ENCODE assay signal across 16 mouse cellular contexts in genomic region chr10:83620350-83621055, GRCm38 (mm10). TPM values are rescaled to one million over a fixed set of nuclear protein-coding genes. Genes with fewer than 3 reads are reported as not detected.
DNase-seq lines count a peak whose midpoint lies in the region; ATAC-seq and TF ChIP-seq lines count a peak whose summit lies in the region.
"Had no signal": no experiment of that assay in that cellular context is flagged by ENCODE, and none has a peak within 500 bp of the region (broad histone marks: within the 10 kb centered on the region; RNA-seq: fewer than 3 reads in every experiment).

No protein-coding gene starts in this region.

- TF ChIP-seq CTCF in lung, postnatal 0 days (IDR thresholded peaks at IDR 0.05): no peak

- no peaks in the 10 kb centered on the region for H3K27me3 ChIP-seq in forebrain, embryonic 15.5 days
- no peaks in the 10 kb centered on the region for H3K27me3 ChIP-seq in forebrain, embryonic 10.5 days (ENCODE audit: poor library complexity, severe bottlenecking)
- no peaks in the 10 kb centered on the region for H3K27me3 ChIP-seq in lung, postnatal 0 days (replicated peaks; ENCODE audit: insufficient read depth, low read length)
- H3K27me3 ChIP-seq in forebrain, embryonic 16.5 days (replicated peaks; ENCODE audit: control insufficient read depth, insufficient read depth, low read length): no peaks in the 10 kb centered on the region
- H3K27me3 ChIP-seq: heart, embryonic 12.5 days; kidney, embryonic 15.5 days; limb, embryonic 13.5 days; lung, embryonic 15.5 days; midbrain, embryonic 12.5 days had no signal

- H3K4me1 ChIP-seq in forebrain, embryonic 15.5 days: peaks cover 4% of the 10 kb centered on the region
- H3K4me1 ChIP-seq in forebrain, embryonic 10.5 days: 0 out of 2 replicates have a peak, but pooled peaks cover 3% of the 10 kb centered on the region
- H3K4me1 ChIP-seq in lung, postnatal 0 days (ENCODE audit: insufficient read depth, low read depth, low read length): no peaks in the 10 kb centered on the region
- H3K4me1 ChIP-seq in forebrain, embryonic 16.5 days (replicated peaks; ENCODE audit: control insufficient read depth, insufficient read depth, low read length): peaks cover 3% of the 10 kb centered on the region; the same call in 1 of the 2 replicates
- H3K4me1 ChIP-seq: heart, embryonic 12.5 days; kidney, embryonic 15.5 days had no signal

- no peak for TF ChIP-seq EP300 in lung, postnatal 0 days (IDR thresholded peaks at IDR 0.05)

- no peaks in the 10 kb centered on the region for H3K9me3 ChIP-seq in forebrain, embryonic 15.5 days
- H3K9me3 ChIP-seq in forebrain, embryonic 10.5 days: no peaks in the 10 kb centered on the region
- no peaks in the 10 kb centered on the region for H3K9me3 ChIP-seq in lung, postnatal 0 days (ENCODE audit: low read length)
- H3K9me3 ChIP-seq in forebrain, embryonic 16.5 days (ENCODE audit: control insufficient read depth, low read length): no peaks in the 10 kb centered on the region
- H3K9me3 ChIP-seq: heart, embryonic 12.5 days; kidney, embryonic 15.5 days; limb, embryonic 13.5 days; lung, embryonic 15.5 days; midbrain, embryonic 12.5 days had no signal

- 0 out of 2 replicates have a peak, but pooled peaks have one; percentile 27 for ATAC-seq in forebrain, embryonic 15.5 days (replicated peaks)
- peak; percentile 35 for ATAC-seq in lung, postnatal 0 days
- ATAC-seq in forebrain, embryonic 16.5 days: peak; percentile 49; the same call in 1 of the 2 replicates

- 85% methylated on average over 24 of the region's 24 CpGs for WGBS in forebrain, embryonic 15.5 days
- 94% methylated on average over 24 of the region's 24 CpGs for WGBS in forebrain, embryonic 10.5 days
- WGBS in lung, postnatal 0 days: 82% methylated on average over 24 of the region's 24 CpGs
- WGBS in forebrain, embryonic 16.5 days: 85% methylated on average over 24 of the region's 24 CpGs

- H3K4me3 ChIP-seq in forebrain, embryonic 15.5 days: no peak overlapping the region
- no peak overlapping the region for H3K4me3 ChIP-seq in forebrain, embryonic 10.5 days
- H3K4me3 ChIP-seq in lung, postnatal 0 days (ENCODE audit: low read depth, low read length): no peak overlapping the region
- no peak overlapping the region for H3K4me3 ChIP-seq in forebrain, embryonic 16.5 days (replicated peaks; ENCODE audit: low read length)
- H3K4me3 ChIP-seq: heart, embryonic 12.5 days; kidney, embryonic 15.5 days; limb, embryonic 13.5 days; lung, embryonic 15.5 days; midbrain, embryonic 12.5 days had no signal

- no peak overlapping the region for H3K9ac ChIP-seq in forebrain, embryonic 15.5 days (replicated peaks)
- no peak overlapping the region for H3K9ac ChIP-seq in lung, postnatal 0 days (replicated peaks; ENCODE audit: low read depth)
- H3K9ac ChIP-seq in forebrain, embryonic 16.5 days (replicated peaks; ENCODE audit: low read depth, low read length): no peak overlapping the region
- H3K9ac ChIP-seq: heart, embryonic 12.5 days; hindbrain, embryonic 14.5 days; kidney, embryonic 15.5 days; limb, embryonic 13.5 days; lung, embryonic 15.5 days; midbrain, embryonic 12.5 days had no signal

- H3K27ac ChIP-seq in forebrain, embryonic 15.5 days (replicated peaks): no peak overlapping the region
- no peak overlapping the region for H3K27ac ChIP-seq in forebrain, embryonic 10.5 days
- no peak overlapping the region for H3K27ac ChIP-seq in lung, postnatal 0 days (ENCODE audit: low read length)
- H3K27ac ChIP-seq in forebrain, embryonic 16.5 days (ENCODE audit: low read length): no peak overlapping the region
- H3K27ac ChIP-seq: hindbrain, embryonic 14.5 days; kidney, embryonic 15.5 days; limb, embryonic 13.5 days; lung, embryonic 15.5 days; midbrain, embryonic 12.5 days had no signal

- no peak for DNase-seq in forebrain, embryonic 10.5 days (ENCODE audit: extremely low spot score, low spot score)
- peak; percentile 51 for DNase-seq in lung, postnatal 0 days (ENCODE audit: low spot score)
- DNase-seq in lung, postnatal 25 days (ENCODE audit: low spot score): no peak
- peak; percentile 92 for DNase-seq in cerebellum, adult 11 months
- no peak for DNase-seq in urinary bladder, postnatal 14 days (ENCODE audit: low spot score)
- DNase-seq in urinary bladder, postnatal 10 days (ENCODE audit: low spot score): no peak
- DNase-seq: B cell, adult 2 months; gastrocnemius, postnatal 14 days had no signal

- H3K36me3 ChIP-seq in forebrain, embryonic 15.5 days: no peaks in the 10 kb centered on the region
- H3K36me3 ChIP-seq in forebrain, embryonic 10.5 days (replicated peaks): peaks cover 46% of the 10 kb centered on the region
- 0 out of 2 replicates have a peak, but pooled peaks cover 13% of the 10 kb centered on the region for H3K36me3 ChIP-seq in lung, postnatal 0 days (ENCODE audit: insufficient read depth, low read length)
- H3K36me3 ChIP-seq in forebrain, embryonic 16.5 days (ENCODE audit: control insufficient read depth, insufficient read depth): no peaks in the 10 kb centered on the region
- H3K36me3 ChIP-seq: lung, embryonic 15.5 days had no signal

- H3K4me2 ChIP-seq in forebrain, embryonic 15.5 days (replicated peaks): no peak overlapping the region
- no peak overlapping the region for H3K4me2 ChIP-seq in lung, postnatal 0 days (replicated peaks; ENCODE audit: low read depth, low read length)
- no peak overlapping the region for H3K4me2 ChIP-seq in forebrain, embryonic 16.5 days (ENCODE audit: low read length)
- H3K4me2 ChIP-seq: heart, embryonic 12.5 days; hindbrain, embryonic 14.5 days; kidney, embryonic 15.5 days; limb, embryonic 13.5 days; lung, embryonic 15.5 days; midbrain, embryonic 12.5 days had no signal

RNA-seq across cellular contexts. Expression of gene Appl2, which starts 28.0 kb away (rescaled TPM):
- 35.4 and 37.8 TPM in 2 replicates for polyA plus RNA-seq in forebrain, embryonic 15.5 days (2015; fragmentation: Nextera tagmentation; extraction: Ambion mirVana)
- polyA plus RNA-seq in forebrain, embryonic 10.5 days (2016; fragmentation: Nextera tagmentation; extraction: Ambion mirVana): 32.1 TPM in 2 replicates
- 40.5 and 54.3 TPM in 2 replicates for polyA plus RNA-seq in lung, postnatal 0 days (2015; fragmentation: Nextera tagmentation; extraction: Ambion mirVana)
- 34.9 and 38.5 TPM in 2 replicates for polyA plus RNA-seq in forebrain, embryonic 16.5 days (2015; fragmentation: Nextera tagmentation; extraction: Ambion mirVana)

Comparison
In these comparisons a context has a peak if more than half of its experiments do, and no peak if none do; other contexts are left out.
1. DNase-seq: peak in lung, postnatal 0 days (single experiment) and cerebellum, adult 11 months (single experiment); none in forebrain, embryonic 10.5 days (single experiment), lung, postnatal 25 days (single experiment), urinary bladder, postnatal 14 days (single experiment) and urinary bladder, postnatal 10 days (single experiment).
2. Peak in every context shown above with its lines, with median percentiles within 50 percentile points of each other: ATAC-seq.